In genomic region chr15:79670972-79671299, GRCm38 (mm10) we compare ENCODE assay signal across 8 mouse cellular contexts. TPM values are rescaled to one million over a fixed set of nuclear protein-coding genes. Genes with fewer than 3 reads are reported as not detected.
DNase-seq lines count a peak whose midpoint lies in the region; ATAC-seq and TF ChIP-seq lines count a peak whose summit lies in the region.

No protein-coding gene starts in this region.

- no peaks in the 10 kb centered on the region; the same call in 1 of the 2 replicates for H3K36me3 ChIP-seq in testis, adult 2 months (ENCODE audit: control insufficient read depth, insufficient read depth, low read length)
- peaks cover 54% of the 10 kb centered on the region for H3K36me3 ChIP-seq in liver, embryonic 12.5 days

- peak overlapping the region; percentile 91 for H3K9ac ChIP-seq in liver, embryonic 12.5 days

- peak overlapping the region; percentile 80 for H3K4me2 ChIP-seq in liver, embryonic 12.5 days

- no peak for DNase-seq in cerebellum, adult 2 months
- no peak for DNase-seq in cerebellum, adult 8-10 months
- DNase-seq in testis, postnatal 10 days (ENCODE audit: low spot score), result no peak
- DNase-seq in left cerebral cortex, adult 11 months (ENCODE audit: low spot score), result no peak
- DNase-seq in frontal cortex, postnatal 14 days (ENCODE audit: low spot score in 2 of 2), result no peak
- DNase-seq in kidney, postnatal 10 days, result no peak

- H3K27me3 ChIP-seq in cerebellum, adult 2 months (ENCODE audit: control insufficient read depth, insufficient read depth, low read length), result no peaks in the 10 kb centered on the region
- H3K27me3 ChIP-seq in testis, adult 2 months (ENCODE audit: control insufficient read depth, insufficient read depth, low read length), result no peaks in the 10 kb centered on the region
- no peaks in the 10 kb centered on the region for H3K27me3 ChIP-seq in liver, embryonic 12.5 days (replicated peaks)

- H3K9me3 ChIP-seq in liver, embryonic 12.5 days (replicated peaks), result no peaks in the 10 kb centered on the region

- H3K4me3 ChIP-seq in cerebellum, adult 2 months (replicated peaks; ENCODE audit: insufficient read depth, low read depth, low read length), result peak overlapping the region; percentile 81
- peak overlapping the region; percentile 93 for H3K4me3 ChIP-seq in testis, adult 2 months (ENCODE audit: control insufficient read depth, low read depth, low read length)
- peak overlapping the region; percentile 97 for H3K4me3 ChIP-seq in liver, embryonic 12.5 days

- no peak for TF ChIP-seq POLR2A in cerebellum, adult 2 months (IDR thresholded peaks at IDR 0.05; ENCODE audit: borderline replicate concordance, insufficient read depth, low read length)
- no peak for TF ChIP-seq POLR2A in testis, adult 2 months (IDR thresholded peaks at IDR 0.05; ENCODE audit: control insufficient read depth, low read depth, low read length)

- no peak overlapping the region; the same call in 1 of the 2 replicates for H3K27ac ChIP-seq in cerebellum, adult 2 months (ENCODE audit: insufficient read depth, low read length)
- peak overlapping the region; percentile 86 for H3K27ac ChIP-seq in testis, adult 2 months (ENCODE audit: control insufficient read depth, insufficient read depth, low read depth, low read length)
- H3K27ac ChIP-seq in liver, embryonic 12.5 days, result peak overlapping the region; percentile 83

- no peak for TF ChIP-seq CTCF in cerebellum, adult 2 months (IDR thresholded peaks at IDR 0.05; ENCODE audit: borderline replicate concordance, insufficient read depth, low read depth, low read length)
- no peak for TF ChIP-seq CTCF in testis, adult 2 months (IDR thresholded peaks at IDR 0.05; ENCODE audit: control insufficient read depth, insufficient read depth, insufficient replicate concordance, low read depth, low read length)

- no peaks in the 10 kb centered on the region for H3K4me1 ChIP-seq in cerebellum, adult 2 months (ENCODE audit: control insufficient read depth, insufficient read depth, low read length)
- peaks cover 5% of the 10 kb centered on the region for H3K4me1 ChIP-seq in testis, adult 2 months (ENCODE audit: control insufficient read depth, insufficient read depth, low read length)
- H3K4me1 ChIP-seq in liver, embryonic 12.5 days, result peaks cover 26% of the 10 kb centered on the region

- ATAC-seq in liver, embryonic 12.5 days, result peak; percentile 67

- WGBS in cerebellum, adult 2 months, result under 1% methylated on average over 37 of the region's 37 CpGs
- 0% methylated on average over 37 of the region's 37 CpGs for WGBS in liver, embryonic 12.5 days (ENCODE audit: insufficient replicate concordance)

RNA-seq across cellular contexts. Expression of gene Tomm22, which starts 0.3 kb away (rescaled TPM):
- 99.9 and 106 TPM in 2 replicates for polyA plus RNA-seq in cerebellum, adult 2 months (2012; rRNA removed)
- 301 and 361 TPM in 2 replicates for polyA plus RNA-seq in testis, adult 2 months (2012; rRNA removed)
- 209 and 217 TPM in 2 replicates for polyA plus RNA-seq in liver, embryonic 12.5 days (2016; fragmentation: Nextera tagmentation; extraction: Ambion mirVana)

RNA-seq across cellular contexts. Expression of gene Cby1, which starts 11.9 kb away (rescaled TPM):
- 30.3 and 32.3 TPM in 2 replicates for polyA plus RNA-seq in cerebellum, adult 2 months (2012; rRNA removed)
- polyA plus RNA-seq in testis, adult 2 months (2012; rRNA removed), result 57.1 and 58.1 TPM in 2 replicates
- polyA plus RNA-seq in liver, embryonic 12.5 days (2016; fragmentation: Nextera tagmentation; extraction: Ambion mirVana), result 20.3 and 21.8 TPM in 2 replicates

RNA-seq across cellular contexts. Expression of gene Fam227a, which starts 12.2 kb away (rescaled TPM):
- polyA plus RNA-seq in cerebellum, adult 2 months (2012; rRNA removed), result 8.5 and 9.5 TPM in 2 replicates
- polyA plus RNA-seq in testis, adult 2 months (2012; rRNA removed), result 20.0 and 20.4 TPM in 2 replicates
- 0.20 and 0.37 TPM in 2 replicates for polyA plus RNA-seq in liver, embryonic 12.5 days (2016; fragmentation: Nextera tagmentation; extraction: Ambion mirVana)

RNA-seq across cellular contexts. Expression of gene Josd1, which starts 16.8 kb away (rescaled TPM):
- 43.8 and 45.0 TPM in 2 replicates for polyA plus RNA-seq in cerebellum, adult 2 months (2012; rRNA removed)
- 22.6 and 24.9 TPM in 2 replicates for polyA plus RNA-seq in testis, adult 2 months (2012; rRNA removed)
- 37.7 and 38.3 TPM in 2 replicates for polyA plus RNA-seq in liver, embryonic 12.5 days (2016; fragmentation: Nextera tagmentation; extraction: Ambion mirVana)

RNA-seq across cellular contexts. Expression of gene Gtpbp1, which starts 19.7 kb away (rescaled TPM):
- 52.5 and 59.5 TPM in 2 replicates for polyA plus RNA-seq in cerebellum, adult 2 months (2012; rRNA removed)
- 38.8 and 42.7 TPM in 2 replicates for polyA plus RNA-seq in testis, adult 2 months (2012; rRNA removed)
- 48.3 and 50.0 TPM in 2 replicates for polyA plus RNA-seq in liver, embryonic 12.5 days (2016; fragmentation: Nextera tagmentation; extraction: Ambion mirVana)
